Mouse (Mus musculus): ENCODE measurements at regions not wholly inside any gene's neighbourhood (a gene's known extent, or its start where the extent isn't known, plus 50 kb on each side); places are given as distances from the start of the nearest gene placed in this dataset.

- DNase-seq (ENCODE audit: low spot score): no peak
Observed at GRCm38 (mm10) chr9:30848249-30848648, 74.0 kb downstream of the Adamts15 start.

GRCm38 (mm10) chr9:30845609-30846290 lies 76.5 kb downstream of the Adamts15 start:
- no peak for DNase-seq (ENCODE audit: low spot score)

- no peak for DNase-seq (ENCODE audit: low spot score)
Observed at GRCm38 (mm10) chr9:30844079-30844563, 78.1 kb downstream of the Adamts15 start.

GRCm38 (mm10) chr9:30834908-30835307 lies 87.3 kb downstream of the Adamts15 start:
- no peak for DNase-seq (ENCODE audit: low spot score)

GRCm38 (mm10) chr9:30834565-30834905 lies 87.7 kb downstream of the Adamts15 start:
- DNase-seq (ENCODE audit: low spot score): no peak

GRCm38 (mm10) chr9:30833836-30834564 lies 88.3 kb downstream of the Adamts15 start:
- DNase-seq (ENCODE audit: low spot score): no peak

- DNase-seq (ENCODE audit: low spot score): no peak
Observed at GRCm38 (mm10) chr9:30829158-30829870, 92.9 kb downstream of the Adamts15 start.

GRCm38 (mm10) chr9:30827780-30828179 lies 94.5 kb downstream of the Adamts15 start:
- DNase-seq (ENCODE audit: low spot score): no peak

- DNase-seq (ENCODE audit: low spot score): no peak
Observed at GRCm38 (mm10) chr9:30824056-30824625, 98.1 kb downstream of the Adamts15 start.

- DNase-seq (ENCODE audit: low spot score): no peak
Observed at GRCm38 (mm10) chr9:30820806-30821375, 101.4 kb downstream of the Adamts15 start.

GRCm38 (mm10) chr9:30813246-30813645 lies 109.0 kb downstream of the Adamts15 start:
- DNase-seq (ENCODE audit: low spot score): no peak

GRCm38 (mm10) chr9:30810843-30811242 lies 111.4 kb downstream of the Adamts15 start:
- DNase-seq (ENCODE audit: low spot score): no peak

GRCm38 (mm10) chr9:30810290-30810689 lies 112.0 kb downstream of the Adamts15 start:
- DNase-seq (ENCODE audit: low spot score): no peak

GRCm38 (mm10) chr9:30808863-30809491 lies 113.3 kb downstream of the Adamts15 start:
- DNase-seq (ENCODE audit: low spot score): no peak

- DNase-seq (ENCODE audit: low spot score): no peak
Observed at GRCm38 (mm10) chr9:30803755-30804532, 118.3 kb downstream of the Adamts15 start.

- peak; percentile 9 for DNase-seq (ENCODE audit: low spot score)
Observed at GRCm38 (mm10) chr9:30802826-30803225, 119.4 kb downstream of the Adamts15 start.

GRCm38 (mm10) chr9:30794701-30795407 lies 127.4 kb downstream of the Adamts15 start:
- no peak for DNase-seq (ENCODE audit: low spot score)

- no peak for DNase-seq (ENCODE audit: low spot score)
Observed at GRCm38 (mm10) chr9:30781221-30781620, 141.0 kb downstream of the Adamts15 start.

- no peak for DNase-seq (ENCODE audit: low spot score)
Observed at GRCm38 (mm10) chr9:30777816-30778215, 144.4 kb downstream of the Adamts15 start.

GRCm38 (mm10) chr9:30775161-30775560 lies 147.1 kb downstream of the Adamts15 start:
- DNase-seq (ENCODE audit: low spot score): no peak
